Mouse (Mus musculus) spleen, adult 2 months (tissue): ENCODE measurements around the gene Plcb4. TPM values are rescaled to one million over a fixed set of nuclear protein-coding genes. Genes with fewer than 3 reads are reported as not detected.

Experiments used
- DNase-seq, 2 experiments: peaks; one replicate each; pipeline versions ENCODE4 v3.0.0 to v3.0.0-alpha.2; 2012 to 2021; ENCODE audit warnings: low spot score in 2 of 2, low read depth in 1 of 2
- H3K27ac ChIP-seq: fragments of 200-500 bp; 2 replicates; pipeline ENCODE4 v1.5.1; 2012; ENCODE audit warnings: low read length, inconsistent platforms; ENCODE audit not compliant: insufficient read depth
- H3K27me3 ChIP-seq: fragments of 200-500 bp; 2 replicates; pipeline ENCODE4 v1.6.1; 2012; ENCODE audit warnings: mild to moderate bottlenecking, moderate library complexity, low read length, inconsistent platforms; ENCODE audit not compliant: control insufficient read depth, insufficient read depth
- H3K36me3 ChIP-seq: fragments of 200-500 bp; 2 replicates; pipeline ENCODE4 v1.6.1; 2012; ENCODE audit warnings: mild to moderate bottlenecking, low read length, inconsistent platforms; ENCODE audit not compliant: control insufficient read depth, insufficient read depth
- H3K4me1 ChIP-seq: fragments of 200-500 bp; 2 replicates; pipeline ENCODE4 v1.6.1; 2011; ENCODE audit warnings: inconsistent platforms; ENCODE audit not compliant: control insufficient read depth, insufficient read depth, insufficient read length
- H3K4me3 ChIP-seq: fragments of 200-500 bp; 2 replicates; pipeline ENCODE4 v1.5.1; 2011; ENCODE audit warnings: mild to moderate bottlenecking, inconsistent platforms; ENCODE audit not compliant: insufficient read depth, insufficient read length; ENCODE audit errors: extremely low read depth
- CTCF ChIP-seq: fragments of 200-500 bp; IDR thresholded peaks from 2 replicates; pipeline ENCODE4 v1.5.1; 2011; ENCODE audit warnings: mild to moderate bottlenecking, inconsistent platforms; ENCODE audit not compliant: insufficient read depth, insufficient read length, insufficient replicate concordance; ENCODE audit errors: extremely low read depth
- POLR2A ChIP-seq: fragments of 200-500 bp; IDR thresholded peaks from 2 replicates; pipeline ENCODE4 v1.6.1; 2011; ENCODE audit warnings: low read depth, low read length, inconsistent platforms
- WGBS: fragments of 180-500 bp; shearing (Covaris S2); methylation state at CpG from one replicate; pipeline ENCODE4 v1.1.7; 2018; 5-methylcytosine and 5-hydroxymethylcytosine counted together
- polyA plus RNA-seq: library from polyadenylated mRNA; depleted of rRNA; stranded (reverse); fragments of >200 nt; gene quantifications from 2 replicates; pipeline ENCODE4 v1.2.3, GENCODE M21; 2012

Gene Plcb4
- polyA plus RNA-seq, 1 experiment: 2.4 TPM

DNA sequence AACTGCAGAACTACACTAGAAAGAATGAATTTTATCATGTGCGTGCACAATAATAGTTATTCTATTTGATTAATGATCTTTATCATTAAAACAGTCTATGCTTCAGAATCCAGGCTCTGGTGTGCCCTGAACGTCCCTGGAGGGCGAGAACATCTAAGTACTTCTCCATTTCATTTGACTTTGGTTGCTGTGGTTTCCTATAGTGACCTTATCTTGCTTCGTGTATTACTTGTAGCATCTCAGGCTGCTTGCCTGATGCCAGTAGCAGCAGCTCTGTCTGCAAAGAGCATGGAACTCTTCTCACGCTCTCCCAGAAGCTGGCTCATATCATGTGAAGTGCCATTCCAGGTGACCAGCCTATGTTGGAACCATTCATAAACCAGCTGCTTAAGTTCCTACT lies 137.9 kb downstream of the Plcb4 start:
- H3K36me3 ChIP-seq: no peaks in the 10 kb centered on the region
- H3K27ac ChIP-seq: no peak overlapping the region
- WGBS: 21% methylated on average over 5 of the region's 5 CpGs

DNA sequence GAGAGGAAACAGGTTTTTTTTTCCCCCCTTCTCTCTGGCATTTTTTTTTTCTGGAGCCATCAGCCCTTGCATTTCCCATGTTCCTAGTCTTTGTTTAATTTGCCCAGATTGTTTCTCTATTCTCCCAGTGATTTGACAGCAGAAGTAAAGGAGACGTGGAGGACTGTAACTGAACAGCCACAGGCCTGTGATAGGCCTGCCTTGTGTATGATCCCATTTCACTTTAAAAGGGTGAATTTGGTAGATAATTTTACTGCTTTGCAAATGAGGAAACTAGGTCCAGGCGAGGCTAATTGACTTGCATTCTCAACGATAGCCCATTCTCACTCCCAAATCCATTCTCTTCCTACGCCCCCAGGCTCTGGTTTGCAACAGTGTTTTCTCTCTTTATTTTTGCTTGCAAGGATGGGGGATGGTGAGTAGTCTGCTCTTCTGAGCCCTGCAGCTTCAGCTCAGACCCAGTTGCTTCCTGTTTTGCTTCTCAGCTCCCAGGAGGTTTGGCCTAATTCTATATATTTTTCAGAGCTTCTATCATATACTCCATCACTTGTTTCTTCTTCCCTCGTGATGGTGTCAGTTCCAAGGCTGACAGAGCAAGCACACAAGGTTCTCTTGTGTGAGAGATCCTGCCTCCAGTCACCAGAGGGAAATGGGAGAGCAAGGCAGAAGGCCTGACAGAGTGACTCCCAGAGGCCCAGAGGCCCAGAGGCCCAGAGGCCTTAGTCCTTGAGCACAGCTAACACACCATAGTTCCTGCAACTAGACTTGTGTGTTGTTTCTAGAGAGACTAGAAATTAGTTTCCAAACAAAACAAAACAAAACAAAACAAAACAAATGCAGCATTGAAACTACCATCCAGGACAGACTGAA lies 139.1 kb downstream of the Plcb4 start:
- H3K36me3 ChIP-seq: no peaks in the 10 kb centered on the region
- H3K4me1 ChIP-seq: peaks cover 12% of the 10 kb centered on the region
- 0 out of 2 replicates have a peak overlapping the region, but pooled peaks have one; percentile 6 for H3K27ac ChIP-seq
- DNase-seq: peak in 1 of 2 experiments; percentile 1
- TF ChIP-seq CTCF (no peak), POLR2A (no peak)
- WGBS: 38% methylated on average over 5 of the region's 5 CpGs
- H3K27me3 ChIP-seq: no peaks in the 10 kb centered on the region
- no peak overlapping the region for H3K4me3 ChIP-seq

More for the DNA sequence above, 137.9 kb downstream of the Plcb4 start:
- H3K4me3 ChIP-seq: no peak overlapping the region
- peaks cover 12% of the 10 kb centered on the region for H3K4me1 ChIP-seq
- TF ChIP-seq POLR2A (no peak), CTCF (no peak)
- no peak for DNase-seq
- no peaks in the 10 kb centered on the region for H3K27me3 ChIP-seq

DNA sequence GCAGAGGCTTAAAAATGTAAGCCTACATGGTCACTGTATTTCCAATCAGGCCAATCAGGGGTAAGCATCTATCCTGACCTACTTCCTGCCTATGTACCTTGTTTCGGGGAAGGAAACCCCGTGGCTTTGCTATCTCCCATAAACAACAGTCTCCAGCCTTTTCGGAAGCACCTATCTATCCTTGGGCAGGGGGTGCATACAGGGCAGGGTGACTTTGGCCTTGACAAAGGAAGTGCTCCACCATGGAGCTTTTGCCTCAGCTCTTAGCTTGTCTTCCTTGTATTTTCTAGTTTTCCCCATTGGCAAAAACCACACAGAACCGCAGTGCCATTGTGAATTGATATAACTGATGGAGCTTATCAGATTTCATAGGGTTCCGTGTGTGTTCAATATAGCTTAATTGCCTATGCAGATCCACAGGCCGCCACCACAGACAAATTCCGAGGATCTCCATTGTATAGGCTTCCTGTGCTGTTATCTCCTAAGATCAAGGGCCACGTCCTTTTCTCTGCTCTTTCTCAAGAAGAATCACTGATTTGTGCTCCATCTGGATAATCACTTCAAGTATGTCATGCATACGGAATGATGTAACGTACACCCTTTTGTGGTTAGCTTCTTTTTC lies 140.4 kb downstream of the Plcb4 start:
- no peak overlapping the region for H3K27ac ChIP-seq
- TF ChIP-seq CTCF: no peak
- no peak for TF ChIP-seq POLR2A
- H3K36me3 ChIP-seq: no peaks in the 10 kb centered on the region
- H3K4me1 ChIP-seq: peaks cover 12% of the 10 kb centered on the region
- 84% methylated on average over 10 of the region's 10 CpGs for WGBS
- H3K27me3 ChIP-seq: no peaks in the 10 kb centered on the region
- H3K4me3 ChIP-seq: no peak overlapping the region
- no peak for DNase-seq

DNA sequence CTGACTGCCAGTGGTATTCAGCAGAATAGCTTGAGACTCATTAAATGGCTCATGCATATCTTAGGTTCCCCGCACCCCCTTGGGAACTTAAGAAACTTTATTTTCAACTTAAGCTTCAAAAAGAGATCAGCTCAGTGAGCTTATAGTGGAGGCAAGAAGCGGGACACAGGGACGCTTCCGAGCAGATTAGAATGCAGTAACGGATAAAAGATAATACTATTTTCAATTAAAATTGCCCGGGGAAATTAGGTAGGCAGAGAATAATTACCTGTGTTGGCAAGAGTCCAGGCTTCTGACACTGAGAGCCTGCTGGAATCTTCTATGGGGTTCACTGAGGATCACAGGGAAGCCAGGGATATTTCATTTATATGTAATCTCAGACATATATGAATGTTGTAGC lies 141.6 kb downstream of the Plcb4 start:
- peaks cover 12% of the 10 kb centered on the region for H3K4me1 ChIP-seq
- WGBS: 92% methylated on average over 6 of the region's 6 CpGs
- H3K4me3 ChIP-seq: no peak overlapping the region
- no peaks in the 10 kb centered on the region for H3K36me3 ChIP-seq
- no peaks in the 10 kb centered on the region for H3K27me3 ChIP-seq
- H3K27ac ChIP-seq: no peak overlapping the region
- no peak for DNase-seq
- TF ChIP-seq POLR2A (no peak), CTCF (no peak)

DNA sequence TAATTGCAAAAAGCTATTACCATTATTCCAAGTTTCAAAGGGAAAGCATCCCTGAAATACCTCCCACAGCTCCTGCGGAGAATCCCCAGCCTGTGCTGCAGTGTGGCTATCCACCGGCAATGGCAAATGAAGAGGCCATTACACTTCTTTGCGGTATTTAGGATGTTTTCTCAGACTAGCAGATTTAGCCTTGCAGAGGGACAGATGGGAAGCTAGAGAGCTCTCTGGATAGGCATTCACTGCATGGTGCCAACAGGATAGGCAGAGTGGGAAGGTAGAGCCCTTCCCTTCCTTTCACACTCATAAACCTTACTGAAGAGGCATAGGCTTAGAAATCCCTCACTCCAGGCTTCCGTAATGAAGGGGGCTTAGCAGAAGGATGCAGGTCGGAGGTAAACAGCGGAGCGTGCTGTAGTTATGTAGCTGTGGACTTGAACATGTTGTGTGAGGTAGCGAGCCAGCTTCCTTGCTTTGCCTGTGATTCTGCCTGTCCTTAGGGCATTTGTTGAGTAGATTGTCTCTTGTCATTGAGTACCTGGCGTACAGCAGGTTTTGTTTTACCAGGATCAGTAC lies 144.2 kb downstream of the Plcb4 start:
- TF ChIP-seq CTCF (no peak), POLR2A (no peak)
- DNase-seq: no peak
- 94% methylated on average over 9 of the region's 9 CpGs for WGBS
- Histone ChIP-seq H3K4me3 (no peak overlapping the region), H3K4me1 (peaks cover 3% of the 10 kb centered on the region), H3K27ac (no peak overlapping the region), H3K36me3 (no peaks in the 10 kb centered on the region), H3K27me3 (no peaks in the 10 kb centered on the region)

DNA sequence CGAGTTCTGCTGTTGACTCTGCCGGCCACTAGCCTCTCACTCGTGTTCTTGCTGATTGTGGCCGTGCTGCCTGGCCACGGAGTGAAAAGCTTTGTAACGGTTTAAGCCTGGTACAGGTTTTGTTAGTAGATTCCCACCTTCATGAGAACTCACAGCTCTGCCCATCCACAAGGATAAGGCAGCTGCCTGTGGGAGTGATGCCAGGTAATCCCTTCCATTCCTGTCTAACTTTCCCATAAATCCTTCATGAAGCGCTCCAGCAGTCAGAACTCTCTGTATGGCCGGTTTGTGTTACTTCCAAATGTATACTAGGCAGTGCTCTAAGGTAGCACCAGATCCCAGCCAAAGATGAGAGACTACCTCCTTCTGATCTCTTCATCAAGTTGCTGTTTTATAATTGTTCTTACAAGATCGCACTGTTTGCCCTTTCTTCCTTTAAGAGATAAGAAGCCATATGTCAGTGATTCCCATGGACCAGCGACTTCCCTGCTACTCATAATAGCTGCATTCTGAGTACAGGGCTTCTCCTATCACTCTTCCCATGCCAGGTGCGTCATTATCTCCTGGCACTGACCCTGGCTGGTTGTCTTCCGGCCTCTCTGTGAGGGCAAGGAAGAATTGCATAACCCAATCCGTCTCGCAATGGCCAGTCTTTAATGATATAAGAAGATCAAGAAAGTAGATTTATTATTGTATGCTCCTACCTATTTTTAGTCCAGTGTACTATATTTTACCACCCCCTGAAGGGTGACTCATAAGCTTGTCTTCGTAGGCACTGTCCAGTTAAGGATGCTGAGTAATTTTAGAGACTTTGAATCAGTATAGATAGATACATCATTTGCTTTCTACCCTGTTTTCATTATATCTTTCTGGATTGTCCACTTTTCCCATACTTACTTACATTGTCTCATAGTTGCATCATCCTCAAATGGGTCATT lies 147.2 kb downstream of the Plcb4 start:
- Histone ChIP-seq H3K27me3 (no peaks in the 10 kb centered on the region), H3K4me1 (no peaks in the 10 kb centered on the region), H3K27ac (no peak overlapping the region), H3K4me3 (no peak overlapping the region), H3K36me3 (no peaks in the 10 kb centered on the region)
- WGBS: 91% methylated on average over 15 of the region's 15 CpGs
- DNase-seq: no peak
- TF ChIP-seq POLR2A (no peak), CTCF (no peak)
